ENCODE assay signal across 18 mouse cellular contexts in the genomic region with DNA sequence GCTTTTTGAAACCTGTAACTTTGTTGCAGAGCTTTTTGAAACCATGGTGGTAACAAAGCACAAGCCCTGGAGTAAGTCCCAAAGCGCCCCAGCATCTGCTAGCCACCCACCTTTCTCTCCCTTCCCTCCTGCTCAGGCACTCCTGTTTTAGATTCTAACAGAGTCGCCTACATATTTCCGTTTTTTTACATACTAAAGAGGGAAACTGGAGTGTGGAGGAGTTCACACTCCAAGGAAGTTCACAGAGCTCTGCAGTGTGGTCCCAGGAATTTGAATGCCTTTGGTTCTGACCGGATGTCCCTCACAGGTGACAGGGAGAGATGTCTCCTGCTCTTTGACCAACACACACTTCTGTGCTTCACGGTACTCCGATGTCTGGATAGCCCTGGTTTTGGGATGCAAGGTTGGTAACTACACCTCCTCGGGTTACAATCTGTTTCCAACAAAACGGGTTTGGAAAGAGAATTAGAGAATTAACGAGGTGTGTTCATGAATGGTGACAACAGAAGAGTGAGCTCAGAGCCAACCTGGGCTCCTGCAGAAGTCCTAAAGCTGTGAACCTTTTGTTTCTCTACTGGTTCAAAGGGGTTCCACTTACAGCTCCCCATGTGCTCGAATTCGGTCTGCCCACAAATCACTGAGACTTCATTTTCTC.
DNase-seq lines count a peak whose midpoint lies in the region; TF ChIP-seq lines count a peak whose summit lies in the region.
"Had no signal": no experiment of that assay in that cellular context is flagged by ENCODE, and none has a peak within 500 bp of the region (broad histone marks: within the 10 kb centered on the region; RNA-seq: fewer than 3 reads in every experiment).

No protein-coding gene starts in this region.

- intact Hi-C loops in left cerebral cortex, adult 2 months (cut with DNase I): loop anchor here (5.0 kb wide), 1 partner anchor 379 kb away; no protein-coding TSS in a partner anchor

- peak; percentile 62 to 65 for DNase-seq in layer of hippocampus, adult 2 months (ENCODE audit: low spot score in 2 of 2)
- no peak for DNase-seq in layer of hippocampus, postnatal 25 days (ENCODE audit: extremely low spot score in 1 of 2, low spot score in 1 of 2)
- DNase-seq in forelimb bud, embryonic 11.5 days (ENCODE audit: low read depth, low spot score): peak; percentile 70
- DNase-seq in left cerebral cortex, adult 2 months (ENCODE audit: extremely low spot score in 1 of 2, low spot score in 2 of 2): peak; percentile 35 to 57
- peak; percentile 55 to 72 for DNase-seq in right cerebral cortex, postnatal 10 days (ENCODE audit: low spot score in 2 of 2)
- no peak for DNase-seq in retina, embryonic 14.5 days (ENCODE audit: low spot score)
- no peak for DNase-seq in thymus, postnatal 25 days
- DNase-seq: adrenal gland, postnatal 25 days; cerebellum, adult 9-10 months; kidney, adult 18-20 months; kidney, postnatal 14 days; lung, postnatal 10 days; thymus, adult 2 months had no signal

- no peak for TF ChIP-seq CTCF in layer of hippocampus, adult 2 months (conservative IDR thresholded peaks at IDR 0.05)
- no peak for TF ChIP-seq CTCF in left cerebral cortex, adult 2 months (IDR thresholded peaks at IDR 0.05)

- no peak overlapping the region for H3K4me3 ChIP-seq in layer of hippocampus, adult 2 months
- no peak overlapping the region for H3K4me3 ChIP-seq in left cerebral cortex, adult 2 months
- H3K4me3 ChIP-seq: heart, embryonic 15.5 days; limb, embryonic 13.5 days; liver, embryonic 15.5 days; megakaryocyte, embryonic 14.5 days had no signal

- H3K27ac ChIP-seq in layer of hippocampus, adult 2 months: no peak overlapping the region
- H3K27ac ChIP-seq in left cerebral cortex, adult 2 months: no peak overlapping the region
- H3K27ac ChIP-seq: heart, embryonic 15.5 days; hindbrain, postnatal 0 days; limb, embryonic 13.5 days; liver, embryonic 15.5 days had no signal

Comparison
In these comparisons a context has a peak if more than half of its experiments do, and no peak if none do; other contexts are left out.
1. DNase-seq: peak in layer of hippocampus, adult 2 months (2 of 2), forelimb bud, embryonic 11.5 days (single experiment), left cerebral cortex, adult 2 months (2 of 2) and right cerebral cortex, postnatal 10 days (2 of 2); none in layer of hippocampus, postnatal 25 days (0 of 2), retina, embryonic 14.5 days (single experiment) and thymus, postnatal 25 days (single experiment).